Mouse (Mus musculus) ES-E14 (cell line): ENCODE data around the gene Reep1.

Experiments
- CHD2 ChIP-seq: IDR thresholded peaks from 2 replicates; pipeline ENCODE4 v1.6.1; 2014; ENCODE audit warnings: mild to moderate bottlenecking, low read depth, low read length, inconsistent platforms
- HCFC1 ChIP-seq: IDR thresholded peaks from 2 replicates; pipeline ENCODE4 v1.6.1; 2012; ENCODE audit warnings: low read length, inconsistent platforms, borderline replicate concordance; ENCODE audit not compliant: insufficient read depth
- MAFK ChIP-seq: IDR thresholded peaks from 2 replicates; pipeline ENCODE4 v1.6.1; 2014; ENCODE audit warnings: mild to moderate bottlenecking, low read depth, low read length, inconsistent platforms; ENCODE audit not compliant: insufficient read depth

DNA sequence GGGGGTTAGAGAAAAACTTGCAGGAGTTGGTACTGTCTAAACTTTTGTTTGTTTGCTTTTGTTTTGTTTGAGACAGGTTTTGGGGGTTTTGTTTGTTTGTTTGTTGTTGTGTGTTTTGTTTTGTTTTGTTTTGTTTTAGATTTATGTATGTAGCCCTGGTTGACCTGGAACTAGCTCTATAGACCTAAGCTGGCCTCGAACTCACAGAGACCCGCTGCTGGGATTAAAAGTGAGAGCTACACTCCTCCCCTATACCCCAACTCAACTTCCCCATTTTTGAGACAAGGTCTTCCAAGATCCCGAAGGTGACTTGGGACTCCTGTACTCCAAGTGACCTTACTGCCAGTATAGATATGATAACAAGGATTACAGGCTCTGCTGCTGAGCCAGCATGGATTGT lies 116.6 kb downstream of the Reep1 start:
- TF ChIP-seq MAFK (no peak), CHD2 (no peak), HCFC1 (no peak)
